Mouse (Mus musculus) liver, postnatal 0 days (tissue): Measurements from ENCODE around the gene Twf1.

Source experiments
- CTCF ChIP-seq: sonication (generic); IDR thresholded peaks from 2 replicates; pipeline ENCODE4 v1.5.1; 2016; ENCODE audit warnings: antibody characterized with exemption, low read depth
- EP300 ChIP-seq: IDR thresholded peaks from 2 replicates; pipeline ENCODE4 v1.6.1; 2016; ENCODE audit warnings: antibody characterized with exemption, low read depth, mild to moderate bottlenecking

- TF ChIP-seq CTCF, result no peak
- TF ChIP-seq EP300, result no peak
Measured at GRCm38 (mm10) chr15:94544052-94544636, 45.5 kb downstream of the Twf1 start.
